ENCODE assay signal across 21 mouse cellular contexts in the genomic region with DNA sequence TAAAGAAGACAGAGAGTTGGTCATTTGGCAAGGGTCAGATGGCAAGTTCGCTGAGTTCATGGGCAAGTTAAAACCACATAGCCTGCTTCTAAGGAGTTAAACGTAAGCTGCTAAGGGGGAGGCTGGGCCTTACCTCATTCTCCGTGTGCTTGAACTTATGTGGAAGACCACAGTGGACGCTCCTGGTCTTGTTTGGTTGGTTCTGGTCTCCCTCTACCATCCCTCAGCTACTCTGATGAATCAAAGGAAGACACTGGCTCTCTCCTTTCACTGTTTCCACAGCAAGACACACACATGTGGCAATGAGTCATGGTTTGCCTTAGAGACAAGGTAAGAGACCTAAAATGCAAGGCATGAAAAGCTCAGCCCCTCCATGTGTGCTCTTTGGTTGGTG.
A peak's percentile ranks its signal among the peaks of the same experiment; 100 is the strongest.
DNase-seq lines count a peak whose midpoint lies in the region; ATAC-seq and TF ChIP-seq lines count a peak whose summit lies in the region.
"Had no signal": no experiment of that assay in that cellular context is flagged by ENCODE, and none has a peak within 500 bp of the region (broad histone marks: within the 10 kb centered on the region; RNA-seq: fewer than 3 reads in every experiment).

No protein-coding gene starts in this region.

- TF ChIP-seq CTCF in hindbrain, postnatal 0 days (IDR thresholded peaks at IDR 0.05; ENCODE audit: low read depth), result no peak

- H3K4me1 ChIP-seq in hindbrain, embryonic 13.5 days (replicated peaks), result peaks cover 28% of the 10 kb centered on the region
- H3K4me1 ChIP-seq in hindbrain, postnatal 0 days (ENCODE audit: insufficient read depth, low read length), result no peaks in the 10 kb centered on the region
- peaks cover 55% of the 10 kb centered on the region for H3K4me1 ChIP-seq in neural tube, embryonic 13.5 days (replicated peaks)
- H3K4me1 ChIP-seq: liver, embryonic 15.5 days had no signal

- H3K9me3 ChIP-seq in hindbrain, embryonic 13.5 days, result no peaks in the 10 kb centered on the region
- H3K9me3 ChIP-seq in hindbrain, postnatal 0 days (ENCODE audit: low read length), result no peaks in the 10 kb centered on the region
- no peaks in the 10 kb centered on the region for H3K9me3 ChIP-seq in neural tube, embryonic 13.5 days
- H3K9me3 ChIP-seq: liver, embryonic 15.5 days had no signal

- H3K4me2 ChIP-seq in hindbrain, embryonic 13.5 days, result no peak overlapping the region
- H3K4me2 ChIP-seq in hindbrain, postnatal 0 days (ENCODE audit: low read depth, low read length), result no peak overlapping the region
- no peak overlapping the region for H3K4me2 ChIP-seq in neural tube, embryonic 13.5 days
- H3K4me2 ChIP-seq: liver, embryonic 15.5 days had no signal

- DNase-seq in hindbrain, postnatal 0 days (ENCODE audit: low spot score), result no peak
- no peak for DNase-seq in neural tube, embryonic 10.5 days (ENCODE audit: extremely low spot score, low spot score)
- no peak for DNase-seq in layer of hippocampus, adult 18-20 months (ENCODE audit: low spot score in 2 of 2)
- DNase-seq: adrenal gland, postnatal 25 days; B cell, adult 2 months; cerebellum, adult 11-12 months; cerebellum, postnatal 14 days; gastrocnemius, adult 2 months; heart, adult 18-20 months; heart, postnatal 36 days; layer of hippocampus, postnatal 36 days; lung, postnatal 10 days; thymus, postnatal 14 days had no signal

- peak overlapping the region; percentile 14; the same call in 1 of the 2 replicates for H3K27ac ChIP-seq in hindbrain, embryonic 13.5 days
- no peak overlapping the region for H3K27ac ChIP-seq in hindbrain, postnatal 0 days
- H3K27ac ChIP-seq in neural tube, embryonic 13.5 days (replicated peaks), result peak overlapping the region; percentile 67
- H3K27ac ChIP-seq: gastrocnemius, adult 2 months; layer of hippocampus, adult 2 months; liver, embryonic 15.5 days had no signal

- no peak overlapping the region for H3K4me3 ChIP-seq in hindbrain, embryonic 13.5 days
- H3K4me3 ChIP-seq in hindbrain, postnatal 0 days (ENCODE audit: low read length), result no peak overlapping the region
- H3K4me3 ChIP-seq in neural tube, embryonic 13.5 days, result no peak overlapping the region
- H3K4me3 ChIP-seq: gastrocnemius, adult 2 months; layer of hippocampus, adult 2 months; liver, embryonic 15.5 days had no signal

- no peaks in the 10 kb centered on the region for H3K36me3 ChIP-seq in hindbrain, embryonic 13.5 days
- H3K36me3 ChIP-seq in hindbrain, postnatal 0 days (ENCODE audit: insufficient read depth, low read length), result no peaks in the 10 kb centered on the region
- H3K36me3 ChIP-seq in neural tube, embryonic 13.5 days, result no peaks in the 10 kb centered on the region
- H3K36me3 ChIP-seq: liver, embryonic 15.5 days had no signal

- H3K9ac ChIP-seq in hindbrain, embryonic 13.5 days, result no peak overlapping the region
- no peak overlapping the region for H3K9ac ChIP-seq in hindbrain, postnatal 0 days (replicated peaks; ENCODE audit: low read length)
- no peak overlapping the region for H3K9ac ChIP-seq in neural tube, embryonic 13.5 days
- H3K9ac ChIP-seq: liver, embryonic 15.5 days had no signal

- WGBS in hindbrain, embryonic 13.5 days, result 56% methylated on average over 4 of the region's 4 CpGs
- 69% methylated on average over 4 of the region's 4 CpGs for WGBS in hindbrain, postnatal 0 days
- 22% methylated on average over 4 of the region's 4 CpGs for WGBS in neural tube, embryonic 13.5 days

- no peaks in the 10 kb centered on the region for H3K27me3 ChIP-seq in hindbrain, embryonic 13.5 days
- no peaks in the 10 kb centered on the region for H3K27me3 ChIP-seq in hindbrain, postnatal 0 days (ENCODE audit: insufficient read depth, low read length)
- H3K27me3 ChIP-seq in neural tube, embryonic 13.5 days, result no peaks in the 10 kb centered on the region
- H3K27me3 ChIP-seq: liver, embryonic 15.5 days had no signal

- ATAC-seq in hindbrain, embryonic 13.5 days (ENCODE audit: low FRiP score), result no peak
- ATAC-seq in hindbrain, postnatal 0 days, result no peak
- 0 out of 2 replicates have a peak, but pooled peaks have one; percentile 12 for ATAC-seq in neural tube, embryonic 13.5 days (ENCODE audit: low read depth)
- ATAC-seq in granulocyte monocyte progenitor cell, adult 5-6 weeks (replicated peaks; ENCODE audit: poor library complexity, severe bottlenecking), result peak; percentile 21
- ATAC-seq in inflammation-experienced regulatory T-cells, adult 6 months, result no peak
- ATAC-seq: hindbrain, embryonic 16.5 days; midbrain, embryonic 16.5 days had no signal

Comparison
In these comparisons a context has a peak if more than half of its experiments do, and no peak if none do; other contexts are left out.
1. ATAC-seq: peak in neural tube, embryonic 13.5 days (single experiment) and granulocyte monocyte progenitor cell, adult 5-6 weeks (single experiment); none in hindbrain, embryonic 13.5 days (single experiment), hindbrain, postnatal 0 days (single experiment) and inflammation-experienced regulatory T-cells, adult 6 months (single experiment).